Mouse (Mus musculus) gastrocnemius, postnatal 10 days (tissue): ENCODE results near the gene Rab3ip. TPM values are rescaled to one million over a fixed set of nuclear protein-coding genes. Genes with fewer than 3 reads are reported as not detected.

Experiments used
- DNase-seq: peaks from one replicate; pipeline ENCODE4 v3.0.0; 2021; ENCODE audit warnings: mixed read lengths
- total RNA-seq, 2 experiments: library from RNA; stranded (reverse); gene quantifications; 2 replicates each; pipeline ENCODE4 v1.2.3; 2021

The Rab3ip gene
- total RNA-seq, 2 experiments from 2014 or later = 17.9 to 18.7 TPM

- no peak for DNase-seq
These were observed 7.4 kb upstream of the Rab3ip start for GRCm38 (mm10) chr10:116957867-116958551.

GRCm38 (mm10) chr10:116956483-116957158, 6.1 kb upstream of the Rab3ip start:
- no peak for DNase-seq

GRCm38 (mm10) chr10:116955191-116955590, 4.6 kb upstream of the Rab3ip start:
- DNase-seq = no peak

GRCm38 (mm10) chr10:116950886-116951285, 317 bp upstream of the Rab3ip start:
- no peak for DNase-seq

- DNase-seq = no peak
These were observed 1.2 kb downstream of the Rab3ip start for GRCm38 (mm10) chr10:116949111-116950008.

GRCm38 (mm10) chr10:116948414-116948813, 2.2 kb downstream of the Rab3ip start:
- no peak for DNase-seq

GRCm38 (mm10) chr10:116944940-116945339, 5.6 kb downstream of the Rab3ip start:
- no peak for DNase-seq

GRCm38 (mm10) chr10:116944144-116944543, 6.4 kb downstream of the Rab3ip start:
- DNase-seq = no peak

- DNase-seq = no peak
These were observed 7.5 kb downstream of the Rab3ip start for GRCm38 (mm10) chr10:116943025-116943424.

- no peak for DNase-seq
These were observed 15.5 kb downstream of the Rab3ip start for GRCm38 (mm10) chr10:116935028-116935427.

- DNase-seq = no peak
These were observed 16.8 kb downstream of the Rab3ip start for GRCm38 (mm10) chr10:116933794-116934193.

- DNase-seq = no peak
These were observed 18.2 kb downstream of the Rab3ip start for GRCm38 (mm10) chr10:116932418-116932817.

GRCm38 (mm10) chr10:116931497-116932179, 18.9 kb downstream of the Rab3ip start:
- DNase-seq = no peak

- no peak for DNase-seq
These were observed 19.6 kb downstream of the Rab3ip start for GRCm38 (mm10) chr10:116930936-116931335.

- DNase-seq = no peak
These were observed 20.1 kb downstream of the Rab3ip start for GRCm38 (mm10) chr10:116930506-116930905.

GRCm38 (mm10) chr10:116928826-116929225, 21.7 kb downstream of the Rab3ip start:
- no peak for DNase-seq

- no peak for DNase-seq
These were observed 24.0 kb downstream of the Rab3ip start for GRCm38 (mm10) chr10:116926428-116927113.

- no peak for DNase-seq
These were observed 26.7 kb downstream of the Rab3ip start for GRCm38 (mm10) chr10:116923651-116924495.

GRCm38 (mm10) chr10:116922161-116922560, 28.4 kb downstream of the Rab3ip start:
- DNase-seq = no peak

- no peak for DNase-seq
These were observed 29.2 kb downstream of the Rab3ip start for GRCm38 (mm10) chr10:116921416-116921815.

GRCm38 (mm10) chr10:116920641-116921040, 29.9 kb downstream of the Rab3ip start:
- no peak for DNase-seq
